Mouse (Mus musculus) kidney, adult 2 months (tissue): ENCODE measurements at regions not wholly inside any gene's neighbourhood (a gene's known extent, or its start where the extent isn't known, plus 50 kb on each side); places are given as distances from the start of the nearest gene placed in this dataset.

Experiments used
- DNase-seq: peaks from one replicate; pipeline ENCODE4 v3.0.0; 2021
- H3K27ac ChIP-seq: fragments of 200-500 bp; 2 replicates; pipeline ENCODE4 v1.5.1; 2012; ENCODE audit warnings: low read depth, low read length, control low read depth, inconsistent platforms; ENCODE audit not compliant: insufficient read depth
- H3K27me3 ChIP-seq: fragments of 200-500 bp; replicated peaks from 2 replicates; pipeline ENCODE4 v1.6.1; 2012; ENCODE audit warnings: mild to moderate bottlenecking, moderate library complexity, low read length, inconsistent platforms; ENCODE audit not compliant: control insufficient read depth, insufficient read depth
- H3K36me3 ChIP-seq: fragments of 200-500 bp; 2 replicates; pipeline ENCODE4 v1.6.1; 2012; ENCODE audit warnings: mild to moderate bottlenecking, moderate library complexity, low read length, inconsistent platforms; ENCODE audit not compliant: control insufficient read depth, insufficient read depth
- H3K4me1 ChIP-seq: fragments of 200-500 bp; 2 replicates; pipeline ENCODE4 v1.6.1; 2011; ENCODE audit warnings: low read length; ENCODE audit not compliant: control insufficient read depth, insufficient read depth
- H3K4me3 ChIP-seq: fragments of 200-500 bp; 2 replicates; pipeline ENCODE4 v1.5.1; 2011; ENCODE audit warnings: mild to moderate bottlenecking, low read depth, low read length, control low read depth; ENCODE audit not compliant: insufficient read depth
- CTCF ChIP-seq: fragments of 200-500 bp; conservative IDR thresholded peaks from 2 replicates; pipeline ENCODE4 v1.5.1; 2011; ENCODE audit warnings: low read depth, mild to moderate bottlenecking, control low read depth, low read length, moderate library complexity, mixed read lengths; ENCODE audit not compliant: insufficient read depth, insufficient read length
- POLR2A ChIP-seq: fragments of 200-500 bp; IDR thresholded peaks from one replicate; pipeline ENCODE4 v1.6.1; 2011; ENCODE audit warnings: low read depth, low read length, control low read depth
- WGBS: fragments of 180-500 bp; shearing (Covaris S2); methylation state at CpG from one replicate; pipeline ENCODE4 v1.1.7; 2018; 5-methylcytosine and 5-hydroxymethylcytosine counted together

- Histone ChIP-seq H3K4me3 (no peak overlapping the region), H3K36me3 (no peaks in the 10 kb centered on the region), H3K27me3 (no peaks in the 10 kb centered on the region; the same call in 1 of the 2 replicates), H3K4me1 (no peaks in the 10 kb centered on the region), H3K27ac (no peak overlapping the region)
- no peak for DNase-seq
- 77% methylated on average over 3 of the region's 3 CpGs for WGBS
- no peak for TF ChIP-seq POLR2A
- no peak for TF ChIP-seq CTCF
Measured at GRCm38 (mm10) chr13:56021716-56022115, 114.4 kb downstream of the H2afy start.

GRCm38 (mm10) chr13:56014006-56014405 is 122.2 kb downstream of the H2afy start:
- H3K27me3 ChIP-seq: no peaks in the 10 kb centered on the region
- DNase-seq: no peak

GRCm38 (mm10) chr13:56010416-56010815 is 125.7 kb downstream of the H2afy start:
- no peaks in the 10 kb centered on the region for H3K4me1 ChIP-seq
- WGBS: 31% methylated on average over 6 of the region's 6 CpGs
- no peak for TF ChIP-seq POLR2A
- no peak for TF ChIP-seq CTCF
- no peak overlapping the region for H3K27ac ChIP-seq
- DNase-seq: no peak
- H3K36me3 ChIP-seq: no peaks in the 10 kb centered on the region
- H3K4me3 ChIP-seq: no peak overlapping the region
- H3K27me3 ChIP-seq: no peaks in the 10 kb centered on the region

More at GRCm38 (mm10) chr13:56014006-56014405, 122.2 kb downstream of the H2afy start:
- H3K36me3 ChIP-seq: no peaks in the 10 kb centered on the region
- no peaks in the 10 kb centered on the region for H3K4me1 ChIP-seq
- no peak overlapping the region for H3K27ac ChIP-seq
- H3K4me3 ChIP-seq: no peak overlapping the region
- TF ChIP-seq POLR2A (no peak), CTCF (no peak)

- 85% methylated on average over 2 of the region's 2 CpGs for WGBS
- H3K4me3 ChIP-seq: no peak overlapping the region
- H3K27ac ChIP-seq: no peak overlapping the region
- no peaks in the 10 kb centered on the region for H3K36me3 ChIP-seq
- H3K27me3 ChIP-seq: no peaks in the 10 kb centered on the region
- DNase-seq: no peak
- H3K4me1 ChIP-seq: no peaks in the 10 kb centered on the region
- TF ChIP-seq POLR2A (no peak), CTCF (no peak)
Measured at GRCm38 (mm10) chr13:56006827-56007226, 129.3 kb downstream of the H2afy start.

GRCm38 (mm10) chr13:56005746-56006145 is 130.4 kb downstream of the H2afy start:
- TF ChIP-seq CTCF (no peak), POLR2A (no peak)
- WGBS: 81% methylated on average over 3 of the region's 3 CpGs
- no peak for DNase-seq

GRCm38 (mm10) chr13:56003724-56004393 is 132.3 kb downstream of the H2afy start:
- WGBS: 58% methylated on average over 18 of the region's 18 CpGs
- H3K4me1 ChIP-seq: no peaks in the 10 kb centered on the region
- no peak overlapping the region for H3K27ac ChIP-seq
- H3K27me3 ChIP-seq: no peaks in the 10 kb centered on the region
- H3K36me3 ChIP-seq: no peaks in the 10 kb centered on the region
- no peak overlapping the region for H3K4me3 ChIP-seq
- TF ChIP-seq POLR2A (no peak), CTCF (no peak)
- peak; percentile 49 for DNase-seq

More at GRCm38 (mm10) chr13:56005746-56006145, 130.4 kb downstream of the H2afy start:
- Histone ChIP-seq H3K4me1 (no peaks in the 10 kb centered on the region), H3K27me3 (no peaks in the 10 kb centered on the region), H3K4me3 (no peak overlapping the region), H3K27ac (no peak overlapping the region), H3K36me3 (no peaks in the 10 kb centered on the region)

GRCm38 (mm10) chr13:55995255-55995654 is 140.9 kb downstream of the H2afy start:
- H3K27ac ChIP-seq: no peak overlapping the region
- H3K27me3 ChIP-seq: no peaks in the 10 kb centered on the region
- H3K36me3 ChIP-seq: no peaks in the 10 kb centered on the region
- 68% methylated on average over 4 of the region's 4 CpGs for WGBS
- TF ChIP-seq CTCF (no peak), POLR2A (no peak)
- H3K4me3 ChIP-seq: no peak overlapping the region
- H3K4me1 ChIP-seq: no peaks in the 10 kb centered on the region
- no peak for DNase-seq
